Mouse (Mus musculus): Measurements from ENCODE around the gene Cerk. TPM values are rescaled to one million over a fixed set of nuclear protein-coding genes. Genes with fewer than 3 reads are reported as not detected.
"Not testable (repeated sequence)": the region's sequence is repeated elsewhere in the genome, so short reads cannot be mapped to it uniquely, and the experiment has no call there.

Gene Cerk
- polyA plus RNA-seq, 1 experiment from 2014 or later = 22.3 TPM

GRCm38 (mm10) chr15:86188186-86188585 is 2.2 kb upstream of the Cerk start:
- peak overlapping the region; percentile 53 for H3K27ac ChIP-seq
- H3K4me1 ChIP-seq (replicated peaks) = peaks cover 46% of the 10 kb centered on the region
- H3K9me3 ChIP-seq = no peaks in the 10 kb centered on the region
- H3K4me3 ChIP-seq (replicated peaks) = no peak overlapping the region
- 21% methylated on average over 5 of the region's 5 CpGs for WGBS
- no peaks in the 10 kb centered on the region for H3K36me3 ChIP-seq
- H3K27me3 ChIP-seq = peaks cover 5% of the 10 kb centered on the region; the same call in 1 of the 2 replicates
- peak; percentile 40; the same call in 1 of the 2 replicates for ATAC-seq
- H3K9ac ChIP-seq (replicated peaks) = peak overlapping the region; percentile 32; the same call in 1 of the 2 replicates
- no peak overlapping the region for H3K4me2 ChIP-seq (replicated peaks)

- Histone ChIP-seq H3K9ac (replicated peaks) (no peak overlapping the region), H3K27ac (peak overlapping the region; percentile 90; the same call in 1 of the 2 replicates), H3K4me3 (replicated peaks) (peak overlapping the region; percentile 86; the same call in 1 of the 2 replicates), H3K4me2 (replicated peaks) (peak overlapping the region; percentile 82; the same call in 1 of the 2 replicates), H3K9me3 (no peaks in the 10 kb centered on the region), H3K27me3 (peaks cover 5% of the 10 kb centered on the region; the same call in 1 of the 2 replicates), H3K36me3 (no peaks in the 10 kb centered on the region), H3K4me1 (replicated peaks) (peaks cover 59% of the 10 kb centered on the region)
- no peak for ATAC-seq
- WGBS = 51% methylated on average over 3 of the region's 3 CpGs
These were observed 745 bp upstream of the Cerk start for GRCm38 (mm10) chr15:86186686-86187085.

GRCm38 (mm10) chr15:86184851-86185688 is 871 bp downstream of the Cerk start:
- H3K36me3 ChIP-seq = no peaks in the 10 kb centered on the region
- H3K9ac ChIP-seq (replicated peaks) = peak overlapping the region; percentile 95
- peaks cover 5% of the 10 kb centered on the region; the same call in 1 of the 2 replicates for H3K27me3 ChIP-seq
- peaks cover 60% of the 10 kb centered on the region for H3K4me1 ChIP-seq (replicated peaks)
- H3K4me2 ChIP-seq (replicated peaks) = peak overlapping the region; percentile 82
- H3K9me3 ChIP-seq = no peaks in the 10 kb centered on the region
- under 1% methylated on average over 70 of the region's 70 CpGs for WGBS
- ATAC-seq = peak; percentile 65
- peak overlapping the region; percentile 86 for H3K4me3 ChIP-seq (replicated peaks)
- peak overlapping the region; percentile 90 for H3K27ac ChIP-seq

GRCm38 (mm10) chr15:86184071-86184470 is 1.9 kb downstream of the Cerk start:
- Histone ChIP-seq H3K27ac (0 out of 2 replicates have a peak overlapping the region, but pooled peaks have one; percentile 90), H3K9ac (replicated peaks) (peak overlapping the region; percentile 95)

GRCm38 (mm10) chr15:86183484-86183883 is 2.5 kb downstream of the Cerk start:
- 93% methylated on average over 8 of the region's 8 CpGs for WGBS
- H3K4me2 ChIP-seq (replicated peaks) = peak overlapping the region; percentile 82; the same call in 1 of the 2 replicates
- H3K27ac ChIP-seq = no peak overlapping the region
- H3K27me3 ChIP-seq = peaks cover 5% of the 10 kb centered on the region; the same call in 1 of the 2 replicates
- H3K4me3 ChIP-seq (replicated peaks) = no peak overlapping the region
- no peak for ATAC-seq
- no peak overlapping the region for H3K9ac ChIP-seq (replicated peaks)
- H3K36me3 ChIP-seq = no peaks in the 10 kb centered on the region
- no peaks in the 10 kb centered on the region for H3K9me3 ChIP-seq
- H3K4me1 ChIP-seq (replicated peaks) = peaks cover 48% of the 10 kb centered on the region

More at GRCm38 (mm10) chr15:86184071-86184470, 1.9 kb downstream of the Cerk start:
- Histone ChIP-seq H3K36me3 (no peaks in the 10 kb centered on the region), H3K4me2 (replicated peaks) (peak overlapping the region; percentile 82), H3K9me3 (no peaks in the 10 kb centered on the region), H3K4me3 (replicated peaks) (peak overlapping the region; percentile 86), H3K27me3 (peaks cover 5% of the 10 kb centered on the region; the same call in 1 of the 2 replicates), H3K4me1 (replicated peaks) (peaks cover 54% of the 10 kb centered on the region)
- WGBS = 71% methylated on average over 5 of the region's 5 CpGs
- no peak for ATAC-seq

- Histone ChIP-seq H3K36me3 (no peaks in the 10 kb centered on the region), H3K9ac (replicated peaks) (no peak overlapping the region), H3K27ac (0 out of 2 replicates have a peak overlapping the region, but pooled peaks have one; percentile 53), H3K4me2 (replicated peaks) (no peak overlapping the region), H3K9me3 (no peaks in the 10 kb centered on the region), H3K27me3 (peaks cover 5% of the 10 kb centered on the region; the same call in 1 of the 2 replicates), H3K4me3 (replicated peaks) (no peak overlapping the region), H3K4me1 (replicated peaks) (peaks cover 42% of the 10 kb centered on the region)
- no peak for ATAC-seq
- 56% methylated on average over 13 of the region's 13 CpGs for WGBS
These were observed 3.3 kb downstream of the Cerk start for GRCm38 (mm10) chr15:86182646-86183045.

GRCm38 (mm10) chr15:86181941-86182439 is 4.0 kb downstream of the Cerk start:
- Histone ChIP-seq H3K36me3 (no peaks in the 10 kb centered on the region), H3K9me3 (no peaks in the 10 kb centered on the region), H3K9ac (replicated peaks) (no peak overlapping the region)

GRCm38 (mm10) chr15:86181321-86181720 is 4.6 kb downstream of the Cerk start:
- not testable (repeated sequence) for H3K36me3 ChIP-seq; H3K4me3 ChIP-seq (replicated peaks); H3K9ac ChIP-seq (replicated peaks); H3K9me3 ChIP-seq; H3K27ac ChIP-seq; H3K4me2 ChIP-seq (replicated peaks); H3K27me3 ChIP-seq; ATAC-seq
- 97% methylated on average over 3 of the region's 3 CpGs for WGBS
- H3K4me1 ChIP-seq (replicated peaks) = peaks cover 37% of the 10 kb centered on the region

More at GRCm38 (mm10) chr15:86181941-86182439, 4.0 kb downstream of the Cerk start:
- ATAC-seq = no peak
- peak overlapping the region; percentile 53; the same call in 1 of the 2 replicates for H3K27ac ChIP-seq
- WGBS = 47% methylated on average over 11 of the region's 11 CpGs
- no peak overlapping the region for H3K4me2 ChIP-seq (replicated peaks)
- H3K27me3 ChIP-seq = peaks cover 5% of the 10 kb centered on the region; the same call in 1 of the 2 replicates
- H3K4me1 ChIP-seq (replicated peaks) = peaks cover 42% of the 10 kb centered on the region
- no peak overlapping the region for H3K4me3 ChIP-seq (replicated peaks)

GRCm38 (mm10) chr15:86180427-86180826 is 5.5 kb downstream of the Cerk start:
- 88% methylated on average over 4 of the region's 4 CpGs for WGBS
- Histone ChIP-seq H3K27me3 (no peaks in the 10 kb centered on the region), H3K27ac (no peak overlapping the region), H3K9me3 (no peaks in the 10 kb centered on the region), H3K4me2 (replicated peaks) (no peak overlapping the region), H3K4me1 (replicated peaks) (peaks cover 31% of the 10 kb centered on the region), H3K9ac (replicated peaks) (no peak overlapping the region), H3K36me3 (no peaks in the 10 kb centered on the region), H3K4me3 (replicated peaks) (no peak overlapping the region)
- ATAC-seq = no peak

GRCm38 (mm10) chr15:86178594-86178993 is 7.3 kb downstream of the Cerk start:
- Histone ChIP-seq H3K27ac (no peak overlapping the region), H3K4me1 (replicated peaks) (peaks cover 23% of the 10 kb centered on the region), H3K4me2 (replicated peaks) (no peak overlapping the region), H3K9me3 (no peaks in the 10 kb centered on the region), H3K27me3 (no peaks in the 10 kb centered on the region), H3K9ac (replicated peaks) (no peak overlapping the region), H3K36me3 (no peaks in the 10 kb centered on the region), H3K4me3 (replicated peaks) (no peak overlapping the region)
- 95% methylated on average over 6 of the region's 6 CpGs for WGBS
- no peak for ATAC-seq

GRCm38 (mm10) chr15:86177703-86178251 is 8.2 kb downstream of the Cerk start:
- not testable (repeated sequence) for H3K9me3 ChIP-seq; H3K36me3 ChIP-seq; ATAC-seq; H3K27ac ChIP-seq; H3K4me2 ChIP-seq (replicated peaks); H3K9ac ChIP-seq (replicated peaks); H3K27me3 ChIP-seq; H3K4me3 ChIP-seq (replicated peaks)
- peaks cover 25% of the 10 kb centered on the region for H3K4me1 ChIP-seq (replicated peaks)
- WGBS = 91% methylated on average over 2 of the region's 2 CpGs
